Mouse (Mus musculus): ENCODE results near the gene Prkg1. TPM values are rescaled to one million over a fixed set of nuclear protein-coding genes. Genes with fewer than 3 reads are reported as not detected.
A peak's percentile ranks its signal among the peaks of the same experiment; 100 is the strongest.

Prkg1 gene
- polyA plus RNA-seq, 1 experiment from 2014 or later, result 6.0 TPM

GRCm38 (mm10) chr19:31680821-31681220 is 84.0 kb downstream of the Prkg1 start:
- ATAC-seq (ENCODE audit: insufficient read depth) (no peak), DNase-seq (peak; percentile 88)
- Histone ChIP-seq H3K4me3 (ENCODE audit: low read depth, low read length) (no peak overlapping the region), H3K9ac (no peak overlapping the region), H3K27ac (ENCODE audit: low read depth) (no peak overlapping the region), H3K4me2 (no peak overlapping the region), H3K27me3 (ENCODE audit: insufficient read depth, low read length) (no peaks in the 10 kb centered on the region), H3K36me3 (ENCODE audit: insufficient read depth) (no peaks in the 10 kb centered on the region), H3K4me1 (ENCODE audit: insufficient read depth) (no peaks in the 10 kb centered on the region), H3K9me3 (ENCODE audit: low read depth, low read length) (no peaks in the 10 kb centered on the region)
- WGBS, result 7% methylated on average over 1 of the region's 1 CpGs
- TF ChIP-seq CTCF (IDR thresholded peaks at IDR 0.05; ENCODE audit: low read depth), result peak; percentile 62

DNA sequence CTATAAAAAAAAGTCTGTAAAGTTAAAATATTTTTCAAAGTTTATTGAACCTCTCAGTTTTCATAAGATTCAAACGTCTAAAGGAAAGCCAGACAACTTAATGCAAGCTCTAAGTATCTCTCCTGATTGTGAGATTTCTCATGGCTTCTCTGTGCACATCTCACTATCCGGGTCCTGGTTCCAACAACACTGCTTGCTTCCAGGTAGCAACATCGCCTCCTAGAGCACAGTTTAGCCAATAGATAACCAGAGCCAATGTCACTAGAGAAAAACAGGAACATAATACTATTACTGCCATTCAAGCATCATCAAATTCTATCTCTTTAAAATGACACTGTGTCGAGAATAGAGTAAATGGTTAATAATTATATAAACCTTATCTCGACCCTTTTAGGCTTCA is 86.5 kb downstream of the Prkg1 start:
- H3K27me3 ChIP-seq (ENCODE audit: insufficient read depth, low read length), result no peaks in the 10 kb centered on the region
- no peaks in the 10 kb centered on the region for H3K36me3 ChIP-seq (ENCODE audit: insufficient read depth)
- DNase-seq (peak; percentile 41), ATAC-seq (ENCODE audit: insufficient read depth) (no peak)
- H3K9ac ChIP-seq, result no peak overlapping the region
- H3K4me3 ChIP-seq (ENCODE audit: low read depth, low read length), result no peak overlapping the region
- no peaks in the 10 kb centered on the region for H3K4me1 ChIP-seq (ENCODE audit: insufficient read depth)
- no peak overlapping the region for H3K27ac ChIP-seq (ENCODE audit: low read depth)
- TF ChIP-seq CTCF (IDR thresholded peaks at IDR 0.05; ENCODE audit: low read depth), result peak; percentile 45; the same call in 1 of the 2 replicates
- WGBS, result 39% methylated on average over 5 of the region's 5 CpGs
- H3K4me2 ChIP-seq, result no peak overlapping the region
- H3K9me3 ChIP-seq (ENCODE audit: low read depth, low read length), result no peaks in the 10 kb centered on the region

DNA sequence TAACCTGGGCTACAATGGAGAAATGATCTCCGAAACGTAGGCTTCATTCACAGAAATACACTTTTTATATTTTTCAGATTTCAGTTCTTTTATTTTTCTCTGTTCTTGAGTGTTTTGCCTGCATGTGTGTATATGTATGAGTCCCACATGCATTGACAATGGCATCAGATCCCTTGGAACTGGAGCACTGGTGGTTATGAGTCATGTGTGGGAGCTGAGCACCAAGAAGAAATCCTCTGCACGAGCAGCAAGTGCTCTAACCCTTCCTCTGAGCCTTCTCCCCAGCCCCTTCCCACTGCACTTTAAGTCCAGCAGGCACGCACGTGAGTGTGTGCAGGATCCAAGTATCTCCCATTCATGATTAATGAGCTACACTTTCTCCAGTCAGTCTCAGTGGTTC is 93.1 kb downstream of the Prkg1 start:
- Histone ChIP-seq H3K4me1 (ENCODE audit: insufficient read depth) (no peaks in the 10 kb centered on the region), H3K9me3 (ENCODE audit: low read depth, low read length) (no peaks in the 10 kb centered on the region), H3K4me2 (no peak overlapping the region), H3K9ac (no peak overlapping the region), H3K27me3 (ENCODE audit: insufficient read depth, low read length) (no peaks in the 10 kb centered on the region), H3K36me3 (ENCODE audit: insufficient read depth) (no peaks in the 10 kb centered on the region), H3K4me3 (ENCODE audit: low read depth, low read length) (no peak overlapping the region), H3K27ac (ENCODE audit: low read depth) (no peak overlapping the region)
- 60% methylated on average over 5 of the region's 5 CpGs for WGBS
- DNase-seq (no peak), ATAC-seq (ENCODE audit: insufficient read depth) (no peak)
- TF ChIP-seq CTCF (IDR thresholded peaks at IDR 0.05; ENCODE audit: low read depth), result no peak

DNA sequence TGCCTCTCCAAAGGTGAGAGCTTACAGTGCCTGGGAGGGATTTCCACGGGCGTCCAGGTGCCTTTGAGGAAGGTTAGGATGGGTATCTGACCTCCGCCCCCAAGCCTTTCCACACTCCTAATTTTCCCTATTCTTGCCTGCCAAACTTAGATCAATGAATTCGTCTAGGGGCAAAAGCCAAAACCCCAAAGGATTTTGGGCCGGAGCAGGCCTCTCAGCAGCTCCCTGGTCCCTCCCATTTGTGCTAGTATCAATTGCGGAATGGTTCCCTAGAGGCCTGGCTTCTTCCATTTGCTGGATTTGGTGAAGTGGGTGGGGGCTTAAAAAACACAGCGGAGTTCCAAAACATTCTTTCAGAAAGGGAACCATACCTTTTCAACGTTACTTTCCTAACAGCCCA is 99.8 kb downstream of the Prkg1 start:
- peak overlapping the region; percentile 97 for H3K4me2 ChIP-seq
- H3K27me3 ChIP-seq (ENCODE audit: insufficient read depth, low read length), result no peaks in the 10 kb centered on the region; the same call in 1 of the 2 replicates
- peak overlapping the region; percentile 51 for H3K4me3 ChIP-seq (ENCODE audit: low read depth, low read length)
- peak; percentile 21 for DNase-seq
- no peaks in the 10 kb centered on the region for H3K9me3 ChIP-seq (ENCODE audit: low read depth, low read length)
- no peak for TF ChIP-seq CTCF (IDR thresholded peaks at IDR 0.05; ENCODE audit: low read depth)
- WGBS, result 10% methylated on average over 8 of the region's 8 CpGs
- H3K36me3 ChIP-seq (ENCODE audit: insufficient read depth), result no peaks in the 10 kb centered on the region
- ATAC-seq (ENCODE audit: insufficient read depth), result no peak
- peaks cover 6% of the 10 kb centered on the region; the same call in 1 of the 2 replicates for H3K4me1 ChIP-seq (ENCODE audit: insufficient read depth)
- H3K9ac ChIP-seq, result peak overlapping the region; percentile 58
- H3K27ac ChIP-seq (ENCODE audit: low read depth), result no peak overlapping the region

- no peaks in the 10 kb centered on the region for H3K9me3 ChIP-seq (ENCODE audit: low read depth, low read length)
- under 1% methylated on average over 50 of the region's 52 CpGs for WGBS
- no peaks in the 10 kb centered on the region for H3K36me3 ChIP-seq (ENCODE audit: insufficient read depth)
- H3K4me3 ChIP-seq (ENCODE audit: low read depth, low read length), result peak overlapping the region; percentile 51
- H3K4me2 ChIP-seq, result peak overlapping the region; percentile 97
- H3K27me3 ChIP-seq (ENCODE audit: insufficient read depth, low read length), result no peaks in the 10 kb centered on the region; the same call in 1 of the 2 replicates
- H3K9ac ChIP-seq, result peak overlapping the region; percentile 58
- peaks cover 6% of the 10 kb centered on the region; the same call in 1 of the 2 replicates for H3K4me1 ChIP-seq (ENCODE audit: insufficient read depth)
- peak; percentile 76 for ATAC-seq (ENCODE audit: insufficient read depth)
- DNase-seq, result peak; percentile 82
- H3K27ac ChIP-seq (ENCODE audit: low read depth), result peak overlapping the region; percentile 21; the same call in 1 of the 2 replicates
- TF ChIP-seq CTCF (IDR thresholded peaks at IDR 0.05; ENCODE audit: low read depth), result no peak
Measured at GRCm38 (mm10) chr19:31664159-31664991, 100.5 kb downstream of the Prkg1 start.

DNA sequence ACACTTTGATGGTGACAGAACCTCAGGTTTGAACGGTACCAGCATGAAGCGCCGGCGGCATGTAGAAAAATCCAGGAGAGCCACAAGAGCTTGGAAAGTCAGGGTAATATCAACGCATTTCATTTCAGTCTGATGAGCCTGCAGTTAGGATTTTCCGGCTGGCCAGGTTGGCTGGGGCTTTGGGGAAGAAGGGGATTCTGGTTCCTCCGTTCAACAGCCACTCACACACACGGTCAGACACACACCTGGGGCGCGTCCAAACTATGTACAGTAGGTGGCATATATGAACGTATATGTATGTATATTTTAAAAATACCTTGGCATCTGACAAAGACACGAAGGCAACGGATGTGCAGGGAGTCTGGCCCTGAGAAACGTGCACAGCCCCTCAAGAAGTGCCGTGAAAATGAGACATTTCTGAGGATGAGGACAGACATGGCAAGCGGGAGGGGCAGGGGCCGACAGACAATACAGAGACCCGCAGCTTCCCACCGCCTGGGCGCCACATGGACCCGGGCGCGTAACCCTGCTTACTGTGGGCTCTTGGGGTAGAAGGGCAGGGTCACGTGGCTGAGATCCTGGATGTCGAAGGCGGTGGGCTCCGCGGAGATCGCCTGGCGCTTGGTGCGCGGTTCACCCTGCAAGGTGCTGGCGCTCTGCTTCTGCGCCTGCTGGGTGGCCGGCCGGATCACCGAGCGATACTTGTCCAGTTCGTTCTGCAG is 101.2 kb downstream of the Prkg1 start:
- DNase-seq (peak; percentile 51), ATAC-seq (ENCODE audit: insufficient read depth) (peak; percentile 72)
- Histone ChIP-seq H3K27me3 (ENCODE audit: insufficient read depth, low read length) (no peaks in the 10 kb centered on the region; the same call in 1 of the 2 replicates), H3K36me3 (ENCODE audit: insufficient read depth) (no peaks in the 10 kb centered on the region), H3K27ac (ENCODE audit: low read depth) (peak overlapping the region; percentile 21; the same call in 1 of the 2 replicates), H3K4me3 (ENCODE audit: low read depth, low read length) (peak overlapping the region; percentile 51), H3K9me3 (ENCODE audit: low read depth, low read length) (no peaks in the 10 kb centered on the region), H3K4me2 (peak overlapping the region; percentile 97), H3K9ac (peak overlapping the region; percentile 58), H3K4me1 (ENCODE audit: insufficient read depth) (peaks cover 6% of the 10 kb centered on the region; the same call in 1 of the 2 replicates)
- WGBS, result 6% methylated on average over 39 of the region's 39 CpGs
- no peak for TF ChIP-seq CTCF (IDR thresholded peaks at IDR 0.05; ENCODE audit: low read depth)

GRCm38 (mm10) chr19:31662802-31663201 is 102.0 kb downstream of the Prkg1 start:
- Histone ChIP-seq H3K9ac (no peak overlapping the region), H3K9me3 (ENCODE audit: low read depth, low read length) (no peaks in the 10 kb centered on the region), H3K27ac (ENCODE audit: low read depth) (no peak overlapping the region), H3K27me3 (ENCODE audit: insufficient read depth, low read length) (no peaks in the 10 kb centered on the region; the same call in 1 of the 2 replicates), H3K4me2 (peak overlapping the region; percentile 97), H3K4me1 (ENCODE audit: insufficient read depth) (peaks cover 6% of the 10 kb centered on the region; the same call in 1 of the 2 replicates), H3K4me3 (ENCODE audit: low read depth, low read length) (no peak overlapping the region), H3K36me3 (ENCODE audit: insufficient read depth) (no peaks in the 10 kb centered on the region)
- WGBS, result 51% methylated on average over 2 of the region's 2 CpGs
- ATAC-seq (ENCODE audit: insufficient read depth) (no peak), DNase-seq (peak; percentile 11)
- no peak for TF ChIP-seq CTCF (IDR thresholded peaks at IDR 0.05; ENCODE audit: low read depth)
